Mouse (Mus musculus) kidney, postnatal 25 days (tissue): Measurements from ENCODE around the gene Rad21l.

Source experiments
- DNase-seq, 2 experiments: peaks; one replicate each; pipeline ENCODE4 v3.0.0; 2021; ENCODE audit warnings: mixed read lengths in 2 of 2

Gene Rad21l

DNA sequence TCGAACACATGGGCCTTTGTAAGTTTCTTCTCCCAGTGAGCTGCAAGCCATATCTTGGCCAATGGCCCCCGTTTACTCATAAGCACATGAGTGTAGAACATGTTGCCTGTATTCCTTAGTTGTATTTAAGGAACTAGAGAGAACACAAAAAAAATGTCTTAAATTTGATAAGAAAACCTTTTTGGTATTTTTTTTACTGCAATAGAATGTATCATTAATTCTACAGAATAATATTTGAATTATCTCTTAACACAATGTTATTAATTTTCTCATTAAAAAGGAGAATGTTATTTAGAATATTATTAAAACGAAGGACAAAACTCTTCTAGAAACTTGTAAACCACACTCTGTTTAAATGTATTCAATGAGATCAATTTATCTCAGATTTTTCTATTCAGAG, at the start of gene Rad21l:
TSS of gene Rad21l (minus strand) at position 101 of the 400 bp plus-strand sequence.
- no peak for DNase-seq

DNA sequence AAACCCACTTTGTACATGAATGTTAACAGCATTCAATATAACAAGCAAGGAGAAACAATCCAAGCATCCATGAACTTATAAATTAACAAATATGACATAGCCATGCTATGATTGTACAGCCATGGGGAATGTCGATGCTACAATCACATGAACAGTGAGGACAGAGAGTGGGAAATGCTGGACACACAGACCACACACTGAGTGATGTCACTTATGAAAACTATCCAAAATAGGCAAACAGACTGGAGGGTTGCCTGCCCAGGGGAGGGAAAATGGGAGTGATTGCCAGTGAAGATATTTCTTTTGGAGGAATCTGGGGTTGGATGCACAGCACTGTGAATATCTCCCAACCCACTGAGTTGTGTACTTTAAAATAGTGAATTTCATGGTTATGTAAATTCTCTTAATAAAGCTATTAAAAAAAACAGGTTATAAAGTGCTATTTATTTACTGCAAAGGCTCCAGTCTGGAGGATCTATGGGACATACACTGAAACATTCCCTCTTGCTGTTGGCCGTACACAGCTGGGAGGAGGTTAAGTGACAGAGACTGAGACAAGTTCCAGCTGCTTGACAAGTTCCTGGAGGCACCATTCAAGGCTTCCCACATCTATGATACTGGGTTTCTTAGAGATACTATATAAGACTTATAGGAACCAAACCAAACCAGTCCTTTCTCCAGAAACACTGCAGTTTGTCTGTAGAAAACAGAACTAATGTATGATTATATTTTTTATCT, 48.2 kb upstream of the Rad21l start:
- no peak for DNase-seq

DNA sequence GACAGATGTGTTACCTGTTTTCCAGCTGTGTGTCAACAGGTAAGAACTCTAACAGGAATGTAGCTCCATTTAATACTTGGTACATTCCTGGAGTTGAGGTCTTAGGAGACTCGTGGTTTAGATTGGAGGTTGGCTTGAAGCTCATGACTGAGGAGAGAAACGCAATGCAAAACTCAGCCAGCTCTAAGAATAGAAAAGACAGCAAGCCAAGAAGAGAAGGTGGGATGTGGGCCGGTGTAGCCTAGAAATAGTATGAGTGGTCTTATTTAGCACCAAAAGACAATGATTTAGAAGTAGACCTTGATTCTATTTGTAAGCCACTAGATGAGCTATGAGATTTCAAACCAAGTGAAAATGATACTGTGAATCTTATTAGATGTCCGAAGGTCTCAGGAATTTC, 47.2 kb upstream of the Rad21l start:
- no peak for DNase-seq

DNA sequence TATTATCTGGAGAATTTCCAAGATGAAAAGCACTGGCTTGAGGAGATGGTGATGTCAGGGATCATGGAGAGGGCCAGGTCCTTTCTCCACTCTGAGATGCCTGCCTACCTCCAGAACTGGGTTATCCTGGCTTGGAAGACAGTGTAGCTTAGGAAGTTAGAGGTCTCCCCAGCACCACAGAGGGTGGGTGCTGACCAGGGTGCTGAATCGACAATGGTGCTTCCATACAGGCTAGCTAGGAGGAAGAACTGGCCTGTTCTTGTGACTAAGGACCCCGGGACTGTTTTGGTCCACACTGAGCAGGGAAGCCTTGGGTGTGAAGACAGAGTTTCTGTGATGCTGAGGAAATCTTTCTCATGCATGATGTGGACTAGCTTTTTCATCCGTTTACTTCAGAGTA, 44.3 kb upstream of the Rad21l start:
- peak in 1 of 2 experiments; percentile 23 for DNase-seq

DNA sequence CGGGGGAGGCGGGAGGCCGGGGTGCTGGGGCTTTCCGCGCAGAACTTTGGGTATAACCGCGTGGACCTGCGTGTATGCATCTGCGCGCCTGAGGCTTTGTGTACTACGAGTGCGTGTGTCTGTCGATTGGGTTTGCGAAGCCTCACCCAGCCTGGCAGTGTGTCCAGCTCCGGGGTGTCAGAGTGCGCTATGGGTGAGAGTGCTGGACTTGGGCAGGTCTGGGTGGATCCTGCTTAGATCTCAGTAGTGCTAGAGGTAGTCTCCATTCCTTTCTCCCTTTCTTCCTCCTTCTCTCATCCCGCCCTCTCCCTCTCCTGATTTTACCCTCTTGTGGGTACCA, 34.5 kb upstream of the Rad21l start:
- DNase-seq = no peak

DNA sequence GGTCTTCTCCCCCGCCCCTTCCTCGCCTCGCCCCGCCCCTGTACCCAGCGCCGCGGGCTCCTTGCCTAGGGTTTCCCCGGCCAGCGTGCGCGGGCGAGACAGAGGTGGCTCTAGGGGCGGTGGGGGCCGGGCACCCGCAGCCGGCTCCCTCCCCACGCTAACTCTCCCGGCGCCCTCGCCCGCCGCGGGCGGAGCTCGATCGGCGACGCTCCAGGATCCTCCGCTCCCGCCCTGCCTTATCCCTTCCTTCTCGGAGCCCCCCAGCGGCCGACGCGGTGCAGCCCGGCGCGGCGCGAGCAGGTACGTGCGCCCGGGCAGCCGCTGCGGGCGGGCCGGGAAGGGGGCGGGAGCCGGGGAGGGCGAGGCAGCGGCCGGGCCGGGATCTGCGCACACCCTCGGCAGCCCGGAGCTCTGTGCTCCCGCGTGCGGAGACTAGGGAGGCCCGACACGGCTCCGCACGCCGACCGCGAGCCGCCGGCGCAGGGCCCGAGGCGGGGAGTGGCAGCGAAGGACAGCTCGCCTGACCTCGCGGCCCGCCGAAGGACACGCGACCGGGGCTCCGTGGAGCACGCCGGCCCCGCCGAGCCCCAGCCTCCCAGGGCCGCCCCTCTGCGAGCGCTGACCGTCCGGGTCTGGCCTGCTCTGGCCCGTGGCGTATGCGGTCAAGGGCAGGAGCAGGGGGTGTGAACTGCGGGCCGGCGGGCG, 34.0 kb upstream of the Rad21l start:
- peak; percentile 32 to 57 for DNase-seq

DNA sequence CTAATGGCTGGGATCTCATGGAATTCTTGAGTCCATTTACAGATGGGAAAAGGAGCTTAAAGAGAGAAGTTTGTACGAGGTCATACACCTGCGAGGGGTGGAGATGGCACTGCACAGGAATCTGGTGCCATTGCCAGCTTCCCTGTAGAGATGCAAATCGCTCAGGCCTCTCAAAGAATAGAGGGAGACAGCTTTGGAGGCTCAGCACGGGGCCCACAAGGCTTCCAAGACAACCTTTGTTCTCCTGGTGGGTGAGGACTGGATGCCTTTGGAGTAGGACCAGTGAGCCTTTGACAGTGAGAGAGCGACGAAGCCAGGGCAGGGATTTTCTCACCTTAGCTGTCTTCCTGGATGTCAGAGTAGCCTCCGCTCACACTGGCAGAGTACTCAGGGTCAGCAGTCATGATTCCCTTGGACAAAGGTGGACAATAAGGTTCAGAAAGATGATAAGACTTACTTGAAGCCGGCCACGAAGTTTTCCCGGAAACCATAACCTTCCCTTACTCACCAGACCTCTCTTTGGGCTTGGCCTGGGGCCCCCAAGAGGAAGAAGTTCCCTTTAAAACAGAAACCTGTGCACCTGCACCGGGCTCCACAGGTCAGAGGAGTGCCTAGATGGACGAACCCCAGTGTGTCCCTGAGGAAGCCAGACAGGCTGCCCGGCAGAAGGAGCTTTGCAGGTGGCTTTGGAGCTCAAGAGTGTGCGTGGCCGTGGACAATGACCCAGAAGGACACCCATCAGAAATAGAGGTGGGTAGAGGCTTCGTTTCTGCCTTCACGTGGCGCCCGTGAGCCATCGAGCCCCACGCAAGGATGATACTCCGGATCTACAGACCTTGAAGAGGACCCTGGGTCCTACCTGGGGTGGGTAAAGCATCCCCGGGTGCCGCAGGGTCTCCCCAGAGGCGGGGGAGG, 33.2 kb upstream of the Rad21l start, which contains the start of gene Tmem74b:
TSS of gene Tmem74b (plus strand) at position 778 of the 915 bp plus-strand sequence.
- no peak for DNase-seq

DNA sequence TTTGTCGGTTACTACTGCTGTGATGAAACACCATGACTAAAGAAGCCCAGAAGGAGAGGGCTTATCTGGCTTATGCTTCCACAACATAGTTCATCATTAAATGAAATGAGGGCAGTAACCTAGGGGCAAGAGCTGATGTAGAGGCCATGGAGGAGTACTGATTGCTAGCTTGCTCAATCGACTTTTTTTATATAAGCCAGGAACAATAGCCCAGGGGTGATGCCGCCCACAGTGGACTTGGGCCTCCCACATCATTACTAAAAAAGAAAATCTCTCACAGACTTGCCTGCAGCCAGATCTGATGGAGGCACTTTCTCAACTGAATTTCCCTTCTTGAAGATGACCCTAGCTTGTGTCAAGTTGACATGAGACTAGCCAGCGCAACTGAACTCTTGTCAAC, 14.6 kb upstream of the Rad21l start:
- DNase-seq = no peak

DNA sequence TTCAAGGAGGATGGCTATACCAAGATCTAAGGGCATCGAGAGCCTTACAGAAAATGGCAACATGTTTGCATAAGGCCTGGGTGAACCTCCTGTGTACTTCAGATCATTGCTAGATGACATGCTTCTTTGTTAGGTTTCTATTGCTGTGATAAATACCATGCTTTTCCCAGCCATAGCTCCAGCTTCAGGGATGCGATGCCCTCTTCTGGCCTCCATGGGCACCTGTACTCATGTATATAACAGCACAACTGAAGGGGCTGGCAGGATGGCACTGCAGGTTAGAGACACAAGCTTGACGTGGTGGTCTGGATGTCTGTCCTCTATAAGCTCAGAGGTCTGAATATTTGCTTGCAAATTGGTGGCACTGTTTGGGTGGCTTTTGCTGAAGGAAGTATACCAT, 14.0 kb upstream of the Rad21l start:
- peak in 1 of 2 experiments; percentile 36 for DNase-seq

DNA sequence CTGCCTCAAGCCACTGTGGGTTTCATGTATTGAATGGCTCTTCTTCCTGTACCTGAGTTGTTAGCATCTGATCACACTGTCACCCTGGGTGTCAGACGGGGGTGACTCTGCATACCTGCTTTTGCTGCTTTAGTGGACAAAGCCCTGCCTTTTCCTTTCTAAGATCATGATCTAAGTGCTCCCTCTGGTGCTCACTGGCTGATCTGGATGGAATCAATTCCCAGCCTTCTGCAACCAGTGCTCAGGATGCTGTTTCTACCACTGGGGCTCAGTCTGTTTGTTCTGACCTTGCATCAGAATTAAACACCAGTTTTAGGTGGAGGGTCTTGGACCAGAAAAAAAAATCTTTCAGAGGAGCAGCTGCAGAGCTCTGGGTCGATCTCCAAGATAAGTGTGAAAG, 7.9 kb upstream of the Rad21l start:
- DNase-seq = peak in 1 of 2 experiments; percentile 5

DNA sequence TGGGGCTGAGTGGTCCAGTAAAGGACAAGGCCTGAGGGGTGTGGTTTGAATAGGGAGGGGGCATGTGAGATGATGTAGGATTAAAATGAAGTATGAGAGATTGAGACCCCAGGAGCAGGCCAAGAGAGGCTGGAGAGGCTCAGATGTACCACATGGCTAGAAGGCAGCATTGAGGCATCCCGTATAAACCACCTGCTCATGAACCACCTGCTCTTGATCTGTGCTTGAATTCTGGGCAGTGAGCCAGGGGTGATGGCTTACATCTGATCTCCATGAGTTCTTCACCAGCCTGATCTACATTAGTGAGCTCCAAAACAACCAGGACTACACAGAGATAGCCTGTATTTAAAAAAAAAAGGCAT, 2.6 kb upstream of the Rad21l start:
- no peak for DNase-seq

DNA sequence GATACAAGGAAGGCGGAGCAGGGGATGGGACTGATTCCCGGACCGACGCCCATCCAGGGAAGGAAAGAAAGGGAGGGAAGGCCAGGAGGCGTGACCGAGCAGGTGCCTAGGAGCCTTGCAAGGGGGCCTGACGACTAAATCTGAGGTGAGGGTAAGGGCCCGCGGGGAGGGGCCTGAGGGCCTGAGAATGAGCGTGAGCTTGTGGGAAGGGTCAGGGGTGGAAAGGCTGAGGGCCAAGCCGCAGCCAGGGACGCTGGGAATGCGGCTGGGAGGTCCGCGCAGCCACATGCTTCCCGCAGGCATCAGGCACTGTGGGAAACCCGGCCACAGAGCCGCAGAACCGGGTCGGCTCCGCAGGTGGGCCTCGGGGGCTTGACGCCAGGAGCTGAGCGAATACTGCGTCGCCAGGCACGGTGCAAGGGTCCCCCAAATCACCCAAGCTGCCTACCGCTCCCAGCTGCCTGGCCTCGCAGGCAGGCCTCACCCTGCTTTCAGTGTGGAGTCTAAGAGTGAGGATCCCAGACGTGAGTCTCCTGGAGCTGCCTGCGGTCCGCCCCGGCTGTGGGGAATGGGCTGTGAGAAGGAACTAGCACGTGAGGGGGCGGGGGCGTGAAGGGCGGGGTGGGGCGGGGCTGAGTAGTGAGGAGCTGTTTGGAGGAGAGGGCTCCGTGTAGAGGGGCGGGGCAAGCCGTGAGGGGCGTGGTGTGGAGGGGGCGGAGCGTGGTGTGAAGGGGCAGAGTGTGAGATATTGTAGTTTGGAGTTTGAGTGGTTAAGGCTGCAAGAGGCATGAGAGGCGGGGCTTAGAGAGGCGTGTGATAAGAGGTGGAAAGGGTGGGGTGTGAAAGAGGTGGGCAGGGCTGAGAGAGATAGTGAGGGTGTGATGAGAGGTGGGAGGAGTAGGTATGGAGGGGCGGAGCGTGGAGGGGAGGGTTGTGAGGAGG, 2.0 kb upstream of the Rad21l start:
- no peak for DNase-seq

DNA sequence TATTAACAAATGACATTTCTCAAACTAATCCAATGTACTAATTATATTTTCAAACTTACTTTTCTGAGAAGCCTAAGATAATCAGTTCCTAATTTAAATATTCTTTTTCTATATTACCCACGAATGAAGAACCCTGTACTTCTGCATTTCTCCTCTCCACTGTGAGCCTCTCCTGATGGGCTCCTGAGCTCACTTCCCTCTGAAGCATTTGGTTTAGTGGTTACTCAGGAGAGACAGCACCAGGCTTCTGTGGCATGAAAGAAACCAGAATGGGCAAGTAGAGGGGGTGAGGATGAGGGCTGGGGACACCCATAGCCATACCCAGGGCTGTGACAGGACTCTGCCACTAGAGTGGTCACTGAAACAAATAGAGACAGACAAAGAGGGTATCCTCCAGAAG, 16.3 kb downstream of the Rad21l start:
- DNase-seq = no peak

DNA sequence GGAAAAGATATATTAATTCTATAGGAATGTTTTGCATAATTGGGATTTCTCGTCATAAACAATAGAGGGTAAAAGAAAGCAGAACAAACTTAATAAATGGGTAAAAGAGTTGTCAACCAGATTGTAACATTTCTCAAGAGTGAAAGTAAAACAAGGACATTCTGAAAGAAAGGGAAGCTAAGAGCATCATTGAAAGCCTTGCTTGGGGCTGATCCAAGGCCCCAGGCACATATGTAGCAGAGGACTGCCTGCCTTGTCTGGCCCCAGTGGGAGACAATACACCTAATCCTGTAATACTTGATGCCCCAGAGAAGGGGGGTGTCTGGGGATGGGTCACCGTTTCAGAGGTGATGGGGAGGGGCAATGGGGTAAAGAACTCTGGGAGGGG, 32.3 kb downstream of the Rad21l start:
- DNase-seq = no peak

DNA sequence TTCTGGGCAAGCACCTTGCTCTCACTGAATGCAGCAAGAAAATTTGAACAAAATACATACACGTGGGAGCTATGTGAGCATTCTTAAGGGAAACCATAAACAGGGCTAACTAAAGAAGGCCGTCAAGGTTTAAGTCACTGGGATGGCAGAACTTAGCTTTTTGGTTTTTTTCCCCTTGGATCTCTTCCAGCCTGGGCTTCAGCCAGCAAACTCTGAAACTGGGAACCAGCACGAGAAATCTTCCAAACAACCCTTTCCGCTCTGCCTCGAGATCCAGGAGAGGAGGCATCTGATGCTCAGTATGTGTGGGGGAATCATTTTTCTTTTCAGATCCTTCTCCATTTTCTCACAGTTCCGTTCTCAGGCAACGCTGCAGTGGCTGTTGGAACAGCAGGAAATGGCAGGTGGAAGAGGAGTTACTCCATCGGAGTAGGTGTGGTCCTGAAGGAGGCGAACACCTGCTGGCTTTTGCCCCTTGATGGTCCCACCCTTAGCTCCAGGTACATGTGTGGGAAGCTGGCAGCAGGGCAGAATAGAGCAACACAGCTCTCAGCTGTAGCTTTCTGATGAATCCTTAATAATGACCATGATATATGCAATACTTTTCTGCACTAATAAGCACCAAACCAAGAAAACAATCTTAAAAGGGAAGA, 32.8 kb downstream of the Rad21l start:
- no peak for DNase-seq

DNA sequence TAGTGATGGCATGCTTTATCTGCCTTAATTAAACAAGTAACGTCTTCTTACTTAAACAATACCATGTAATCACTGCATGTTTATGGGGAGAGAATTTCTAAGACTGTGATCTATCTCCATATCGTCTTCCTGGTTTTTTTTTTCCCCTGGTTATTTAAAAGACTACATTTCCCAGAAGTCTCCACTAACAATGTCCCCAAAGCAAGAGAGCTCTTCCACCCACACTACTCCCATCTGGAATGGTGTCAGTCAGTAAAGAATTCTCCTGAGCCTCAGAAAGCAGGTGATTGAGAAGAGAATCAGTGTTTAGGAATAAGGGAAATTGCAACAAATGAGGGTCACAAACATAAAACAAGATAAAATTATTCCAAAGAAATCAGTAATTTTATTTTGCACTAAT, 33.4 kb downstream of the Rad21l start:
- DNase-seq = no peak

DNA sequence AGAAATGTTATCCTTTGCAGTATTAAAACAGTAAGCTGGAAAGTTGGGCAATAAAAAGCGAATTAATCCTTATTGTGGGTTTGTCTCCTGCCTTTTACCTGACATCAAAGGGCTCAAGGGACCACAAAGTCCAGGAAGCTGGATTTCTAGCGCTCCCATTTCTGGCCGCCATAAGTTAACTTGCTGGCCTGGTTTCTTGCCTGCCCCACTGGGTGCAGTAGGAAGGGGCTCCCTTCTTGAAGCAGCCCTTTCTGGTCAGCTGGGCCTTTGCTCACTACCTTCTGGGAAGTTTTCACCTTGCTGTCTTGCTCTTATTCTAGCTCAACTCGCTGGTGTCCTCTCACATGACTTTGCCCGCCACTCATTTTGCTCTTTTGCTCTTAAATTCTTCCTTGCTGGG, 35.4 kb downstream of the Rad21l start:
- DNase-seq = no peak

DNA sequence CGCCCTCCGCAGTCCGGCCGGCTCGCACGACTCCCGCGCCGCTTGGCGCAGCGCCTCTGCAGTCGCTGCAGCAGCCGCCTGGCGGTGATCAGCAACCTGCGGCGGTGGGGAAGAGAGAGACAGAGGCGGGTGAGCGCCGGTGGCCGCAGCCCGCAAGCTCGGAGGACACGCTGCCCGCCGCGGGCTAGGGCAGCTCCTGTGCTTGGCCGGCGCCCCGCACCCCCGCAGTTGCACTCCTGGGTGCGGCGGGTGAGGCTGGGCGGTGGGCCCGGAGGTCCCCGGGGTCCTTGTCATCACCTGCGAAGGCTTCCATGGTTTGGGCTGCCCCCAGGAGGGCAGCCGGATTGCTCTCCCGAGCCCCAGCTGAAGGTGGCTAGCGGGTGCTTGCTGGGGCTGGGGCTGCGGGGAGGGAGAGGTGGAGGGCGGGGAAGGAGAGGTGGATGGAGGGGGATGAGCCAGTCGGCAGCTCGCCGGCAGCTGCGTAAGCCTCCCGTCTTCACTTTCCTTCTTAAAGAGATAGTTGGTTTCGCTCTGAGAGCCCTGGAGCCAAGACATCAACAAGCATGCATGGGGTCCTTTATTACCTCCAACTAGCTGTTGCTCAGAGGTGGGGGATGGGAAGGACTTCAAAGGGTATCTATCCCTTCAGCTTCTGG, 36.0 kb downstream of the Rad21l start, which contains the start of gene Snph:
TSS of gene Snph (minus strand) at position 435 of the 656 bp plus-strand sequence.
- DNase-seq = peak; percentile 64 to 84

DNA sequence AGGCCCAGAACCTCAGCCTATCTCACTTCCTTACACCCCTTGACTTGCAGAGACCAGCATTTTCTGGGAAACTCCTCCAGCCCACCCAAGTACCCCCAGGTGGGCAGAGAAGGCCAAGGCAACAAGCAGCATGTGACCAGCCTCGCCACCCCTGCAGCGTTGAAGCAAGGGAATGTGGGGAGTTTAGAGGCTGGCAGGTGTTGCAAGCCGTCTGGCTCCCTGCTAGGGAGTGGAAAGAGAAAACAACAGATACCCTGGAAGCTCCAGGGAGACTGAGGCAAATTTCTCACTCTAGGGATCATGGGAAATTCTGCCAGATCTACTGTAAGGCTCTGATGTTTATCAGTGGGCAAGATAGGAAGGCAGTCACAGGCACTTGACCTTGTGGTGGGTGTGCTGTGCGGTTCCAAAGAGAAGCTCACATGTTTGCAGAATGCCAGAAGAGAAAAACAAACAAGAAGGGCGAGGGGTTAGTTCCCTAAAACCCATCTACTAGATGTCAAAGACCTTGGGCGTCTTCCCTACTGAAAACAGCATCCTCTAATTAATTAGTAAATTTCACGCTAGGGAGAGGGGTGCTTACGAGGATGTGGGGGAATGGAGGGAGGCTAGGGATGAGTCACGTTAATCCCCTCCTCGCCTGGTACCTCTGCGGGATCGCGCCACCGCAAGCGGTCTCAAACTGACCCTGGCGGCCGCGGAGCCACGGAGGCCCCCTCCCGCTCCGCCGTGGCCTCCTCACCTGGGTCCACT, 36.8 kb downstream of the Rad21l start:
- DNase-seq = no peak

DNA sequence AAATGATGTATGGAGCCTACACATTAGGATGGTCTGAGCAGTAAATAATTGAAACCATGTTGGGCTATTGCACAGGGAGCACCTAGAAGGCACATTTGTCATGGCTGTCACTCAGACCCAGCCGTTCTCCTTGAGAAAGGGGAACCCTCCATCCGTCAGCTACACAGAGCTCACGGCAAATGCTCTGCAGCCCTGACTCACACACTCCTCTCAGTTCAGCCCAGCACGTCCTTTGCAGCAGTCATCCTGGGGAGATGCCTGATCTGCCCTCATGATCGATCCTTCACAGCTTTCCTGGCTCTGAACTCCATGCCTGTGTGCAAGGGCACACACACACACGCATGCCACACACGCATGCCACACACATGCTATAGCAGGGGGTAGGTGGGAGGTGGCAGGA, 39.0 kb downstream of the Rad21l start:
- no peak for DNase-seq
